Mouse (Mus musculus) adrenal gland, postnatal 36 days (tissue): Measurements from ENCODE around the gene Ccdc9. TPM values are rescaled to one million over a fixed set of nuclear protein-coding genes. Genes with fewer than 3 reads are reported as not detected.
"Not testable (repeated sequence)": the region's sequence is repeated elsewhere in the genome, so short reads cannot be mapped to it uniquely, and the experiment has no call there.

Source experiments
- DNase-seq, 2 experiments: peaks; one replicate each; pipeline ENCODE4 v3.0.0; 2021; ENCODE audit warnings: mixed read lengths in 1 of 2
- total RNA-seq, 2 experiments: library from RNA; stranded (reverse); gene quantifications; 2 replicates each; pipeline ENCODE4 v1.2.3; 2021

Ccdc9 gene
- total RNA-seq, 2 experiments from 2014 or later: 59.5 to 73.6 TPM

DNA sequence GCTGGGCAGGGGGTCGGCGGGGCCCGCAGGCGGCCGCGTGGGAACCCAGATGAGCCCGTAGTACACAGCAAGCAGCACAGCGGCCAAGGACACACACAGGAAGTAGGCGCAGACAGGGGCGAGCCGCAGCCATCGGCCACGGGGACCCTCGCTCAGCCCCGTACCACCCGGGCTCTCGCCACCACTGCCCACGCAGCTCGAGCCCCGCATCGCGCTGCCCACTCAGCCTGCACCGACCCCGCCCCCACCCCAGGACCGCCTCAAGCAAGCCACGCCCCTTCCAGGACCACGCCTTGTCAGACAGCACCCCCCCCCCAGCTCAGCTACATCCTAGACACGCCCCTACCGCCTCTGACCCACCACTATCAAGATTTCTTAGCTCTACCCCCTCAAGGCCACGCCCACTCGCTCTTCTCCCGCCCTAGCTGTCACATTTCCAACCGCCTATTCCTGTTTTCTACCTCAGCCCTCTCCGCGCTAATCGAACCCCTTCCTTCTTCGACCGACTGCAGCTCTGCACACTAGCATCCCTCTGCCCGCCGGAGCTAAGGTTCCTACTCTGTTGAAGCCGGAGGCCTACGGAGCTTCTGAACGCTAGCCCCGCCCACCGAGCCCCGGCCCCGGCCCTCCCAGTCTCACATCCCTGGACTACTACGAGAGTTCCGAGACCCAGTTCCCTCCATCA, 13.4 kb downstream of the Ccdc9 start, which contains the start of gene Inafm1:
Inafm1 (minus strand) TSS at position 537 of the 685 bp plus-strand sequence.
- DNase-seq: peak; percentile 90 to 94

DNA sequence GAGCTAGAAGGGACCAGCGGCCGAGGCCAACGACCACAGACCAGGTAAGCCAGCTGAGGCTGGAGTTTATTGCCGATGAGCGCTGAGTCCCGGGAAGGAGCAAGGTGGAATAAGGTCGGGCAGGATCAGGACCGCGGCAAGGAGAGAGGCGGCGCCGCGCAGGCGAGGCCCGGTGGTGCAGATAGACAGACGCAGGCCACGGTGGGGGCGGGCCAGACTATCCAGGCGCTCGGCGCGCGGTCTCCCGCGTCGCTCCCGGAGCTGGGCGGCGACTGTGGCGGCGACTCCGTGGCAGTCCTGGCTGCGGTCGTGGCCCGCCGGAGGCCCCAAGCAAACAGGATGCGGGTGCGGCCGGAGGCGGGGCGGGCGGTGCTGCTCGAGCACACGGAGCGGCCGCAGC, 13.9 kb downstream of the Ccdc9 start:
- peak; percentile 82 to 89 for DNase-seq

- DNase-seq: no peak
Observed at GRCm38 (mm10) chr7:16271139-16271538, 15.5 kb downstream of the Ccdc9 start.

DNA sequence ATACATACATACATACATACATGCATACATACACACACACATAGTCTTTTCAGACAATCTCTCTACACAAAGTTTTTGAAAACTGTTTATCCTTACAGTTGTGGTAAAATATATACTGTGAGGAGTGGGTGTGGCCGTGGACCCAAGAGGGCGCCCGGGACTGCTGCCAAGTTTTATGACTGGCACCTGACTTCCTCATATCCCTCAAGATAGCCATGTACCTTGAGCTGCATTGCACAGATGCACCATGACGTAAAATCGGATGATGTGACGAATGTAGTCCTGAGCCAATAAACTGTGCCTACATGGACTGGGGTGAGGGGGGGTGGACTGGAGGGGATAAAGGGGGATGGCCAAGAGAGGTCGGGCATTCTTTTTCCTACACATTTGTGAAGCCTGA, 20.0 kb downstream of the Ccdc9 start:
- DNase-seq: not testable (repeated sequence)

DNA sequence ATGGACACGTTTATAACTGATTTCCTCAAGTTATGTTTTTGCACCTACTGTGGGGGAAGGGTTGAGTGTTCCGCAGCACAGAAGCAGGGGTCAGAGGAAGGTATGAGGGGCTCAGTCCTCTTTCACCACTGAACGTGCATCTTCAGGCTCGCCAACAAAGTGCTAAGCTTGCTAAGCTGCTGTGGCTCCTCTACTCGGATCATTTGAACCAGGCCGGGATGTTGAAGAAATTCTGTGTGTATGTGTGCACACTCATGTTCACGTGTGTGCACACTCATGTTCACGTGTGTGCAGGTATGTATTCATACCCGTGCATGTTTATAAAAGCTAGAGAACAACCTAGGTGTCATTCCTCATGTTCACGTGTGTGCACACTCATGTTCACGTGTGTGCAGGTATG, 20.7 kb downstream of the Ccdc9 start:
- DNase-seq: no peak

DNA sequence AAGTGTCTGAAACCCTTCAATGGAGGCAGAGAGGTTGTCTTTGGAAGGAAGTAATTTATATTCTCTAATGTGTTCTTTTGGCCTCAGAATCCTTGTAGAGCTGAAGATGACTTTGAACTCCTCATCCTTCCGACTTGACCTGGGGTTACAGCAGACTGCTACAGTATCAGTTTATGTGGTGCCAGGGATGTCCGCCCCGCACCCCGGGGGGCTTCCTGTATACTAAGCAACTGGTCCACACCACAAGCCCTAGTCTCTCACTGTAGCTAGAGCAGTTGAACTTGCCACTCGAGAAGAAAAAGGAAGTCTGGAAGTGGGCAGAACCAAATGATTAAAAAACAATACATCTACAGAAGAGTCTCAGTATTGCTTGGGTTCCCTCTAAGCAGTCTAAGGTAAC, 22.8 kb downstream of the Ccdc9 start:
- DNase-seq: no peak

DNA sequence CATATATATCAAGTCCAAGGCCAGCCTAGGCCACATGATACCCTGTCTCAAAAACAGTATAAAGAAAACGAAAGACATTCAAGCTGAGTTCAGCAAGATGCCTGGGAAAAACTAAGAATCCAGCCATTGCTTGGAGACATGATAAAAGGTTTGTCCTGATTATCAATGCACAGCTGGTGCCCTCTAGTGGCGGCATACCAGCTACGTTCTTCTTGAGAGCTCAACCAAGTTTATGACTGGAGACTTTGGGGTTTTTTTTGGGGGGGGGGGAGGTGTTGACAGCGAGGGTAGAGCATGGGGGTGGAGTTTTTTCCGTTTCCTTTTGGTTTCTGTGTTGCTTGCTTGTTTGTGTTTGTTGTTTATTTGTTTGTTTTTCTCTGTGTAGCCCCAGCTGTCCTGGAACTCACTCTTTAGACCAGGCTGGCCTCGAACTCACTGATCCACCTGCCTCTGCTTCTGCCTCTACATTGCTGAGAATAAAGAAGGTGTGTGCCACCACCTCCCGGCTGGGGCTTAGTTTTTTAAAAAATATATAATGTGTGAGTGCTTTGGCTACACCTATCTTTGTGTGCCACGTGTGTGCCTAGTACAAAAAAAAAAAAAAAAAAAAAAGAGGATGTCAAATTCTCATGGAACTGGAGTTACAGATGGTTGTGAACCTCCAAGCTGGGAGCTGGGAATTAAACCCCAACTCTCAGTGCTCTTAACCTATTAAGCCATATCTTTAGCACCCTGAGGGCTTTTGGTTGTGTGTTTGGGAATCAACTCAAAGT, 23.4 kb downstream of the Ccdc9 start:
- peak; percentile 81 to 88 for DNase-seq

GRCm38 (mm10) chr7:16261097-16261496, 25.5 kb downstream of the Ccdc9 start:
- DNase-seq: no peak

GRCm38 (mm10) chr7:16259110-16259590, 27.4 kb downstream of the Ccdc9 start, which contains the start of gene C5ar1:
C5ar1 (minus strand) TSS chr7:16259540.
- DNase-seq: no peak

- DNase-seq: no peak
Observed at GRCm38 (mm10) chr7:16257830-16258229, 28.8 kb downstream of the Ccdc9 start.

- not testable (repeated sequence) for DNase-seq
Observed at GRCm38 (mm10) chr7:16255963-16256362, 30.6 kb downstream of the Ccdc9 start.

GRCm38 (mm10) chr7:16254195-16254594, 32.4 kb downstream of the Ccdc9 start:
- DNase-seq: peak in 1 of 2 experiments; percentile 40

DNA sequence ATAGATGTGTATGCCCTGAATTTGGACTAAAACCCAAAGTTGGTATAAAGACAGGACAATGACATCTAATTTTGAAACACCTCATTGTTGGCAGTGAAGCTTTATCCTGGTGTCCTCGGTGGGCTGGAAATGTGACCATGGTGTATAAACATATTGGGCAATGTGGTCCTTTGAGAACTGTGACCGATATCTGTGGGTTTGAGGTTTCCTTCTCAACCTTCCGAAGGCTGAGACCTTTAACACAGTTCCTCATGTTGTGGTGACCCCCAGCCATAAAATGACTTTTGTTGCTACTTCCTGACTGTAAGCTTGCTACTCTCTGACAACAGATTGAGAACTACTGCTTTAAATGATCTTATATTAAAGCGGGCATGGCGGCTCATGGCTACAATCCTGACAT, 35.9 kb downstream of the Ccdc9 start:
- DNase-seq: no peak

GRCm38 (mm10) chr7:16245958-16246357, 40.6 kb downstream of the Ccdc9 start:
- peak in 1 of 2 experiments; percentile 22 for DNase-seq

DNA sequence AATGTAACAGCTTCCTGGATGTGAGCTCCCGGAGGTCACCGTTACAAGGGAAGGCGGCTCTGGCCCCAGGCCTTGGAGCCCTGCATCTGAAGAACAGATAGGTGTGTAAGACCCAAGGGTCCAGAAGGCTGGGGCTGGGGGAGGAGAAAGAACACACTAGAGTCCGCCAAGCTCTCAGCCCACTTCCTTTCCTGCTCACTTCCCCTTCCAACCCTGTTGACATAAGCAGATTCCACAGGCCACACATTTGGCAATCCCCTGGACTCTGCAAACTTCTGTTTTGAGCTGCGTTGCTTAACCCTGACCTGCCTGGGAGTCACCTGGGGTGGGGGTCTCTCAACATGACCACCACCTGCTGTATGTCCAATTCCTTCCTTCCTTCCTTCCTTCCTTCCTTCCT, 42.5 kb downstream of the Ccdc9 start, which contains the start of gene C5ar2:
C5ar2 (minus strand) TSS at position 88 of the 400 bp plus-strand sequence.
- DNase-seq: peak in 1 of 2 experiments; percentile 15

GRCm38 (mm10) chr7:16242198-16242597, 44.4 kb downstream of the Ccdc9 start:
- DNase-seq: no peak

- no peak for DNase-seq
Observed at GRCm38 (mm10) chr7:16241787-16242186, 44.8 kb downstream of the Ccdc9 start.

DNA sequence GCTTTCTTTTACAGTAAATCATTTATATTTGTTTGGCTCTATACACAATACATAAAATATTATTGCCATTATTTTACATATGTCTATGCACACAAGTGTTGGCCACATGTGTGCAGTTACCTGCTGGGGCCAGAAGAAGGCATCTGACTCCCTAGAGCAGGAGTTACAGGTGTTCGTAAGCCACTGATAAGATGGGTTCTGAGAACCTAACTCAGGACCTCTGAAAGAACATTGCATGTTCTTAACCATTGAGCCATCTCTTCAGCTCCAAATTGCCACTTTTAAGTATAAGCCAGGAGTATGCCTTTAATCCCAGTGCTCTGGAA, 45.7 kb downstream of the Ccdc9 start:
- no peak for DNase-seq

DNA sequence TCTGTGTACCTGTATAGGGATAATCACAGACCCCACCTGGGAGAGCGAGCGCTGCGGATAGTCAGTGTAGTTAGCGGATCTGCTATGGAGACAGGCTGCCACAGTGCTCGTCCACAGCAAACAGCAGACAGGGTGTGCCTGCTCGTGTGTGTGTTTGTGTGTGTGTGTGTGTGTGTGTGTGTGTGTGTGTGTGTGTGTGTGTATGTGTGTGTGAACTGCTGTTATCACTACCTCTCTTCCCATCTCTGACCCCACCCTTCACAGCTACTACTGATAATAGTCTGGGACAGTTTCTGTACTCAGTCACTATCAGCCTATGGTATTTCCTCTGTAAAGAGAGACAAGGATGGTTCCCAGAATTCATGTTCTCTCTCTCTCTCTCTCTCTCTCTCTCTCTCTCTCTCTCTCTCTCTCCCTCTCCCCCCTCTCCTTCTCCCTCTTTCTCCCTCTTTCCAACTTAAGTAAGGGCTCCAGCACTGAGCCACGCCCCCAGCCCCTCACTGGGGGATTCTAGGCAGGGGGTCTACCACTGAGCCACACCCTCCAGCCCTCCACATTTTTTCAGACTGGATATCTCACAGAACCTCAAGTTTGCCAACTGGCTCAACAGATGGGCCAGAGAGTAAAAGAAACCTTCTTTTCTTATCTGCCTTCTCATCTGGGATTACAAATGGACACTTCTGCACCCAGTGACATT, 46.2 kb downstream of the Ccdc9 start:
- no peak for DNase-seq

- peak in 1 of 2 experiments; percentile 12 for DNase-seq
Observed at GRCm38 (mm10) chr7:16239554-16239997, 47.0 kb downstream of the Ccdc9 start.

GRCm38 (mm10) chr7:16229869-16230268, 56.7 kb downstream of the Ccdc9 start:
- peak in 1 of 2 experiments; percentile 22 for DNase-seq
